Mouse (Mus musculus) megakaryocyte-erythroid progenitor cell, adult 5-6 weeks (primary cell): ENCODE results near the gene Clp1. TPM values are rescaled to one million over a fixed set of nuclear protein-coding genes. Genes with fewer than 3 reads are reported as not detected.
"Not testable (repeated sequence)": the region's sequence is repeated elsewhere in the genome, so short reads cannot be mapped to it uniquely, and the experiment has no call there.

Experiments
- ATAC-seq: replicated peaks from 2 replicates; pipeline ENCODE4 v1.8.0; 2016; ENCODE audit warnings: mild to moderate bottlenecking, inconsistent platforms; ENCODE audit not compliant: severe bottlenecking, poor library complexity, low FRiP score, low TSS enrichment
- total RNA-seq, 2 experiments: library from RNA; stranded (forward) in 1 of 2; stranded (reverse) in 1 of 2; fragments of 200-1000, 215-1000 nt in 1 of 2; fragments of >200 nt in 1 of 2; fragmentation: Nextera tagmentation in 1 of 2; gene quantifications; 2 replicates each; pipeline ENCODE4 v1.2.3; 2014 to 2017

Clp1 gene
- total RNA-seq, 2 experiments from 2014 or later = 38.0 to 43.8 TPM

GRCm38 (mm10) chr2:84741841-84742450, 14.8 kb upstream of the Clp1 start:
- ATAC-seq = no peak

- peak; percentile 29; the same call in 1 of the 2 replicates for ATAC-seq
These were observed 13.6 kb upstream of the Clp1 start for GRCm38 (mm10) chr2:84740608-84741333.

- ATAC-seq = no peak
These were observed 11.2 kb upstream of the Clp1 start for GRCm38 (mm10) chr2:84738271-84738911.

- ATAC-seq = no peak
These were observed 10.3 kb upstream of the Clp1 start for GRCm38 (mm10) chr2:84737451-84737925.

GRCm38 (mm10) chr2:84736312-84737161, 9.4 kb upstream of the Clp1 start:
- no peak for ATAC-seq

GRCm38 (mm10) chr2:84735346-84735920, 8.3 kb upstream of the Clp1 start:
- ATAC-seq = peak; percentile 91

- no peak for ATAC-seq
These were observed 7.8 kb upstream of the Clp1 start for GRCm38 (mm10) chr2:84734919-84735318.

GRCm38 (mm10) chr2:84734351-84734864, 7.3 kb upstream of the Clp1 start:
- ATAC-seq = no peak

- ATAC-seq = 0 out of 2 replicates have a peak, but pooled peaks have one; percentile 5
These were observed 6.6 kb upstream of the Clp1 start, which contains the start of gene Ypel4 for GRCm38 (mm10) chr2:84733579-84734300. Gene Ypel4 (plus strand): TSS chr2:84734058.

GRCm38 (mm10) chr2:84732394-84732793, 5.2 kb upstream of the Clp1 start:
- no peak for ATAC-seq

- no peak for ATAC-seq
These were observed 4.1 kb upstream of the Clp1 start for GRCm38 (mm10) chr2:84731206-84731605.

GRCm38 (mm10) chr2:84728191-84728590, 1.0 kb upstream of the Clp1 start:
- not testable (repeated sequence) for ATAC-seq

- ATAC-seq = no peak
These were observed 434 bp downstream of the Clp1 start for GRCm38 (mm10) chr2:84726716-84727115.

- ATAC-seq = no peak
These were observed 1.4 kb downstream of the Clp1 start for GRCm38 (mm10) chr2:84725770-84726169.

- no peak for ATAC-seq
These were observed 3.3 kb downstream of the Clp1 start for GRCm38 (mm10) chr2:84723856-84724255.

- ATAC-seq = peak; percentile 40
These were observed 6.0 kb downstream of the Clp1 start for GRCm38 (mm10) chr2:84721182-84721581.

GRCm38 (mm10) chr2:84720718-84721117, 6.4 kb downstream of the Clp1 start:
- no peak for ATAC-seq

- ATAC-seq = no peak
These were observed 9.8 kb downstream of the Clp1 start for GRCm38 (mm10) chr2:84717357-84717756.
